Mouse (Mus musculus) brown adipose tissue, adult 24 weeks (tissue): ENCODE data around the gene Nckap5. TPM values are rescaled to one million over a fixed set of nuclear protein-coding genes. Genes with fewer than 3 reads are reported as not detected.
"Not testable (repeated sequence)": the region's sequence is repeated elsewhere in the genome, so short reads cannot be mapped to it uniquely, and the experiment has no call there.

Experiments used
- H3K27ac ChIP-seq: fragments of 200-500 bp; replicated peaks from 2 replicates; pipeline ENCODE4 v1.5.1; 2012; ENCODE audit warnings: low read depth, mild to moderate bottlenecking, low read length
- H3K4me1 ChIP-seq: fragments of 200-500 bp; 2 replicates; pipeline ENCODE4 v1.6.1; 2012; ENCODE audit warnings: low read length, mixed read lengths; ENCODE audit not compliant: control insufficient read depth, insufficient read depth, insufficient read length
- H3K4me3 ChIP-seq: fragments of 200-500 bp; 2 replicates; pipeline ENCODE4 v1.5.1; 2012; ENCODE audit warnings: low read depth, mild to moderate bottlenecking, low read length, moderate library complexity; ENCODE audit not compliant: insufficient read depth
- polyA plus RNA-seq: library from polyadenylated mRNA; stranded (reverse); fragments of >200 nt; gene quantifications from 2 replicates; pipeline ENCODE4 v1.2.4, GENCODE M21; 2012; ENCODE audit not compliant: missing spikeins, insufficient read depth, insufficient read length

The Nckap5 gene
- polyA plus RNA-seq, 1 experiment, result 1.4 TPM

- H3K4me1 ChIP-seq, H3K4me3 ChIP-seq, H3K27ac ChIP-seq: not testable (repeated sequence)
These were observed 738.6 kb downstream of the Nckap5 start for GRCm38 (mm10) chr1:126091979-126092378.

DNA sequence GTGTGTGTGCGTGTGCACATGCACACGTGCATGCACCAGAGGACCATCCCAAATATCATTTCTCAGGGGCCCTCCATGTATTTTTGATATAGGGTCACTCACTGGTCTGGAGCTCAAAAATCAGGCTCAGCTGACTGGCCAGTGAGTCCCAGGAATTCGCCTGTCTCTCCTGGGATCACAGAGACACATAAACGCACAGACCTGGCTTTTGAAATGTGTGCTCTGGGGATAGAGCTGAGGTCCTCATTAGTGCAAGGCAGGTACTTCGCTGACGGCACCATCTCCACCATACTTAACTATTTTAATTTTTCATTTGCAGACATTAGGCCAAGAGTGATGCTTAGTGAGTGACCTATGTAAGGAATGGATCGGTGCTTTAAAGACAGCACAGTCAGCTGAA lies 743.4 kb downstream of the Nckap5 start:
- no peak overlapping the region for H3K4me3 ChIP-seq
- H3K4me1 ChIP-seq, result no peaks in the 10 kb centered on the region
- no peak overlapping the region for H3K27ac ChIP-seq

GRCm38 (mm10) chr1:126076312-126076711 lies 754.3 kb downstream of the Nckap5 start:
- no peak overlapping the region for H3K4me3 ChIP-seq
- H3K4me1 ChIP-seq, result no peaks in the 10 kb centered on the region
- H3K27ac ChIP-seq, result no peak overlapping the region

- H3K4me3 ChIP-seq, result no peak overlapping the region
- no peak overlapping the region for H3K27ac ChIP-seq
- no peaks in the 10 kb centered on the region for H3K4me1 ChIP-seq
These were observed 759.7 kb downstream of the Nckap5 start for GRCm38 (mm10) chr1:126070861-126071260.

- no peaks in the 10 kb centered on the region for H3K4me1 ChIP-seq
- no peak overlapping the region for H3K4me3 ChIP-seq
- no peak overlapping the region for H3K27ac ChIP-seq
These were observed 779.1 kb downstream of the Nckap5 start for GRCm38 (mm10) chr1:126051491-126051890.

- no peak overlapping the region for H3K27ac ChIP-seq
- no peaks in the 10 kb centered on the region for H3K4me1 ChIP-seq
- no peak overlapping the region for H3K4me3 ChIP-seq
These were observed 787.7 kb downstream of the Nckap5 start for GRCm38 (mm10) chr1:126042886-126043285.

DNA sequence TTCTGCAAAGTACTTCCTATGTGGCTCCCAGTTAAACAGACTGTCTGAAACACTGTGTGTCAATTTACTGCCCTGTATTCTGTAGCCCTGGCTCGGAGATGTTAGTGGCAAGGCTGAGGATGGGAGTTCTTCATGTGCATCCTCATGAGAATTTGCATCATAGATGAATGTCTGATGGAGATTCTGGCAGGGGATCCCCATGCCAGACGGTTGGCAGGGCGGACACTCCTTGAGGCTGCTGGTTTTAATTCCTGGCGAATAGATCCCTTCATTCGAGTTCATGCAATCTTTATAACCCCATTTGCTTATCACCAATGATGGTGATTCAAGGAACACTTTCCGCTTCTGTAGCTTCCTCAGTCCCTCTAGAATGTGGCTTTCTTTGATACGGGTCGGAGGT lies 803.1 kb downstream of the Nckap5 start:
- Histone ChIP-seq H3K4me1 (no peaks in the 10 kb centered on the region; the same call in 1 of the 2 replicates), H3K4me3 (no peak overlapping the region), H3K27ac (no peak overlapping the region)

DNA sequence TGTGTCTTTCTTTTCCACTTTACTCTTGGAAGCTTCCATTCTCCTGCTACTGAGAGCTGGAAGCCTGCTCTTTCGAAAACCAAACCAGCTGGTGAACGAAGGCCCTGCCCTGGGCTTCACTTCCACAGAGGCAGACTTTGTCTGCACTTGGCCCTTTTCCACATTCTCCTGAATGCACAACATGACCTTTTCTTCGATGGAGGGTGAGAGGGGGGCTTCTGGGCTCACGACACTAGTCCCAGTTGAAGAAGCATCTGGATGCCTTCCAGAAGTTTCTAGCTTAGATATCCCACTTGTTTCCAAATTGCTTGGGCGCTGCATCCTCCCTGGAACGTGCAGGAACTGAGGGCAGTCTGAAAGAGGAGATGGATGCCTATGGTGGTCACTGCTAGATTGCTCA lies 806.1 kb downstream of the Nckap5 start:
- Histone ChIP-seq H3K27ac (no peak overlapping the region), H3K4me1 (no peaks in the 10 kb centered on the region), H3K4me3 (no peak overlapping the region)

GRCm38 (mm10) chr1:126022959-126023358 lies 807.6 kb downstream of the Nckap5 start:
- Histone ChIP-seq H3K27ac (no peak overlapping the region), H3K4me3 (no peak overlapping the region), H3K4me1 (no peaks in the 10 kb centered on the region)

DNA sequence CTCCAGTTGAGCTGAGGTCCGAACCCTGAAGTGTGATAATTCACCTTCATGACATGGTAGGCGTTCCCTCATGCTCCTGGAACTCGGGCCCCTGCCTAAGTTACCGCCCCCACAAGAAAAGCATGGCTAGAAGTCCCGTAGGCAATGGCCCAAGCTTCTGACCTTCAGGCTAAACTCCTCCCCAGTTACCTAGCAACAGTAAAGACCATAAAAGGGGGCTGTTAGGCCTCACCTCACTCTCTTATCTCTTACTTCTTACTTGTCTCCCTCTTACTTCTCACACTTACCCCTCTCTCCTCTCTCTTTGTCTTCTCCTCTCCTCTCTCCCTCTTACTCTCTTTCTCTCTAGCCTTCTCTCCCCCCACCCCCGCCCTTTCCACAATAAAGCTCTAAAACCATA lies 811.9 kb downstream of the Nckap5 start:
- H3K4me3 ChIP-seq, H3K27ac ChIP-seq, H3K4me1 ChIP-seq: not testable (repeated sequence)

GRCm38 (mm10) chr1:126011661-126012091 lies 818.9 kb downstream of the Nckap5 start:
- Histone ChIP-seq H3K27ac (no peak overlapping the region), H3K4me1 (no peaks in the 10 kb centered on the region), H3K4me3 (no peak overlapping the region)

GRCm38 (mm10) chr1:126007571-126007970 lies 823.0 kb downstream of the Nckap5 start:
- H3K4me3 ChIP-seq, result no peak overlapping the region
- no peak overlapping the region for H3K27ac ChIP-seq
- no peaks in the 10 kb centered on the region for H3K4me1 ChIP-seq

DNA sequence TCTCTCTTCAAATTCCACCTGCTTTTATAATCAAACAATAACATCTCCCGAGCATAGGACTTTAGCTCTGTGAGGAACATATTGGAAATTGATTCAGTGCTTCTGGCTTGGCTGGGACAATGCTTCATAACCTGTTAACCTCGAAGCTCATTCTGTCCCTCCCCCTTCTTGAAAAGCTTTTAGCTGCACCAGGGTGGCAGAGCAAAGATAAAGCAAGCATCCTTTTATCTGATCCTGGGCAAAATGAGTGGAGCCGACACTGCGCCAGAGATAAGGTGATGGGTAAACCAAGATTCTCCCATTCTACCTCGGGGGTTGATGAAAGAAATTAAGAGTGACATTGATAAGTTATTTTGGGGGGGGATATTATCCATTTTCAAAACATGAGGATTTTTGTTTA lies 824.9 kb downstream of the Nckap5 start:
- Histone ChIP-seq H3K4me1 (no peaks in the 10 kb centered on the region), H3K27ac (no peak overlapping the region), H3K4me3 (no peak overlapping the region)

- Histone ChIP-seq H3K27ac (no peak overlapping the region), H3K4me3 (no peak overlapping the region), H3K4me1 (no peaks in the 10 kb centered on the region)
These were observed 834.1 kb downstream of the Nckap5 start for GRCm38 (mm10) chr1:125996540-125996939.

GRCm38 (mm10) chr1:125987803-125988202 lies 842.8 kb downstream of the Nckap5 start:
- Histone ChIP-seq H3K4me1 (no peaks in the 10 kb centered on the region), H3K27ac (no peak overlapping the region), H3K4me3 (no peak overlapping the region)

GRCm38 (mm10) chr1:125984570-125984969 lies 846.0 kb downstream of the Nckap5 start:
- no peak overlapping the region for H3K4me3 ChIP-seq
- no peaks in the 10 kb centered on the region for H3K4me1 ChIP-seq
- H3K27ac ChIP-seq, result no peak overlapping the region

- no peak overlapping the region for H3K4me3 ChIP-seq
- H3K27ac ChIP-seq, result no peak overlapping the region
- peaks cover 3% of the 10 kb centered on the region; the same call in 1 of the 2 replicates for H3K4me1 ChIP-seq
These were observed 856.0 kb downstream of the Nckap5 start for GRCm38 (mm10) chr1:125974649-125975048.
